Mouse (Mus musculus) CH12.LX (cell line): ENCODE data around the gene Dnhd1. TPM values are rescaled to one million over a fixed set of nuclear protein-coding genes. Genes with fewer than 3 reads are reported as not detected.
A peak's percentile ranks its signal among the peaks of the same experiment; 100 is the strongest.

ENCODE experiments used
- DNase-seq: peaks from one replicate; pipeline ENCODE4 v3.0.0-alpha.2; 2013; ENCODE audit errors: extremely low read depth
- H3K27ac ChIP-seq: 2 replicates; pipeline ENCODE4 v1.5.1; 2012; ENCODE audit warnings: low read depth, mild to moderate bottlenecking, control low read depth, moderate library complexity; ENCODE audit not compliant: insufficient read depth
- H3K27me3 ChIP-seq: replicated peaks from 2 replicates; pipeline ENCODE3; 2012; ENCODE audit warnings: inconsistent platforms
- H3K36me3 ChIP-seq, 2 experiments: replicated peaks in 1 of 2; 2 replicates each; pipeline versions ENCODE3 to v1.6.1; 2012; ENCODE audit warnings: inconsistent platforms in 1 of 2, low read length in 1 of 2, mild to moderate bottlenecking in 1 of 2, mixed read lengths in 1 of 2, moderate library complexity in 1 of 2; ENCODE audit not compliant: control insufficient read depth in 1 of 2, insufficient read depth in 1 of 2
- H3K4me1 ChIP-seq, 2 experiments: 2 replicates each; pipeline ENCODE4 v1.6.1; 2012; ENCODE audit warnings: inconsistent platforms in 1 of 2, moderate library complexity in 1 of 2; ENCODE audit not compliant: insufficient read depth in 2 of 2, control insufficient read depth in 1 of 2
- H3K4me2 ChIP-seq: 2 replicates; pipeline ENCODE4 v1.6.1; 2012; ENCODE audit warnings: low read depth, mild to moderate bottlenecking, control low read depth; ENCODE audit not compliant: poor library complexity, insufficient read depth, severe bottlenecking
- H3K4me3 ChIP-seq, 3 experiments: fragments of 150-350 bp in 1 of 3; sonication (generic) in 1 of 3; replicated peaks in 1 of 3; 2 replicates each; pipeline versions ENCODE3 to v1.5.1; 2011 to 2012; ENCODE audit warnings: low read depth in 2 of 3, low read length in 2 of 3, mild to moderate bottlenecking in 2 of 3, moderate library complexity in 2 of 3, control low read depth in 1 of 3, improper control_type of control experiment in 1 of 3, inconsistent platforms in 1 of 3, mixed read lengths in 1 of 3; ENCODE audit not compliant: poor library complexity in 1 of 3
- H3K79me2 ChIP-seq: replicated peaks from 2 replicates; pipeline ENCODE4 v1.6.1; 2012; ENCODE audit warnings: mild to moderate bottlenecking, moderate library complexity; ENCODE audit not compliant: control insufficient read depth, poor library complexity, insufficient read depth, severe bottlenecking; ENCODE audit errors: extremely low read depth
- H3K9ac ChIP-seq: 2 replicates; pipeline ENCODE4 v1.6.1; 2012; ENCODE audit warnings: low read depth, mild to moderate bottlenecking, control low read depth, moderate library complexity; ENCODE audit not compliant: insufficient read depth
- H3K9me3 ChIP-seq: replicated peaks from 2 replicates; pipeline ENCODE3; 2012; ENCODE audit warnings: low read length, inconsistent platforms, mixed read lengths
- CHD1 ChIP-seq: IDR thresholded peaks from 2 replicates; pipeline ENCODE4 v1.6.1; 2012; ENCODE audit warnings: low read depth, low read length, improper control_type of control experiment, inconsistent platforms
- CTCF ChIP-seq, 2 experiments: IDR thresholded peaks in 1 of 2; conservative IDR thresholded peaks in 1 of 2; 2 replicates each; pipeline ENCODE4 v1.5.1; 2011 to 2012; ENCODE audit warnings: low read depth in 2 of 2, low read length in 2 of 2, improper control_type of control experiment in 1 of 2, inconsistent platforms in 1 of 2, mild to moderate bottlenecking in 1 of 2, moderate library complexity in 1 of 2
- EP300 ChIP-seq: IDR thresholded peaks from 2 replicates; pipeline ENCODE4 v1.6.1; 2011; ENCODE audit warnings: low read length, improper control_type of control experiment
- ETS1 ChIP-seq: conservative IDR thresholded peaks from 2 replicates; pipeline ENCODE4 v1.6.1; 2012; ENCODE audit warnings: low read depth, mild to moderate bottlenecking, inconsistent platforms, low read length, improper control_type of control experiment, moderate library complexity
- HCFC1 ChIP-seq: IDR thresholded peaks from 2 replicates; pipeline ENCODE4 v1.6.1; 2012; ENCODE audit warnings: low read depth, mild to moderate bottlenecking, inconsistent platforms, low read length, improper control_type of control experiment
- JUN ChIP-seq: IDR thresholded peaks from 2 replicates; pipeline ENCODE4 v1.6.1; 2011; ENCODE audit warnings: low read depth, mild to moderate bottlenecking, low read length, improper control_type of control experiment, moderate library complexity; ENCODE audit not compliant: insufficient read depth
- MAX ChIP-seq: IDR thresholded peaks from 2 replicates; pipeline ENCODE4 v1.6.1; 2011; ENCODE audit warnings: low read length, improper control_type of control experiment
- MXI1 ChIP-seq: IDR thresholded peaks from 2 replicates; pipeline ENCODE4 v1.6.1; 2011; ENCODE audit warnings: mild to moderate bottlenecking, low read depth, low read length, improper control_type of control experiment
- POLR2AphosphoS2 ChIP-seq: IDR thresholded peaks from 2 replicates; pipeline ENCODE4 v1.6.1; 2011; ENCODE audit warnings: low read depth, low read length, improper control_type of control experiment
- RAD21 ChIP-seq: IDR thresholded peaks from 2 replicates; pipeline ENCODE4 v1.6.1; 2011; ENCODE audit warnings: low read depth, mild to moderate bottlenecking, low read length, improper control_type of control experiment, moderate library complexity
- SIN3A ChIP-seq: IDR thresholded peaks from 2 replicates; pipeline ENCODE4 v1.6.1; 2012; ENCODE audit warnings: low read length, improper control_type of control experiment, inconsistent platforms
- TBP ChIP-seq: conservative IDR thresholded peaks from 2 replicates; pipeline ENCODE4 v1.6.1; 2011; ENCODE audit warnings: low read depth, low read length, improper control_type of control experiment
- TCF12 ChIP-seq: IDR thresholded peaks from 2 replicates; pipeline ENCODE4 v1.6.1; 2014; ENCODE audit warnings: low read depth, mild to moderate bottlenecking, inconsistent platforms, low read length, improper control_type of control experiment
- USF2 ChIP-seq: conservative IDR thresholded peaks from 2 replicates; pipeline ENCODE4 v1.6.1; 2011; ENCODE audit warnings: low read depth, low read length, improper control_type of control experiment
- ZMIZ1 ChIP-seq: IDR thresholded peaks from 2 replicates; pipeline ENCODE4 v1.6.1; 2012; ENCODE audit warnings: low read depth, mild to moderate bottlenecking, inconsistent platforms, low read length, improper control_type of control experiment
- dilution Hi-C: fragments of 300-500 bp; cut with MboI; formaldehyde crosslinking; loops from 2 replicates; pipeline ENCODE4 v1.14.3; 2020; ENCODE audit warnings: low sequenced_read_pairs; ENCODE audit not compliant: extremely low pct_unique_long_range_greater_than_20kb, extremely low pct_ligation_motif_present
- in situ Hi-C: fragments of 300-500 bp; cut with MboI; formaldehyde crosslinking; loops from 3 replicates; pipeline ENCODE4 v1.14.3; 2019; ENCODE audit warnings: low sequenced_read_pairs, low pct_ligation_motif_present, low pct_unique_long_range_greater_than_20kb, mixed read lengths
- polyA plus RNA-seq: library from polyadenylated mRNA; unstranded; fragments of >175 nt; gene quantifications from 2 replicates; pipeline ENCODE4 v1.2.1, GENCODE M21; 2012; ENCODE audit warnings: low read depth; ENCODE audit not compliant: insufficient read length
- total RNA-seq, 2 experiments: library from RNA; depleted of rRNA; stranded (reverse); fragments of 300-350 nt in 1 of 2; fragments of >200 nt in 1 of 2; gene quantifications; 2 replicates each; pipeline ENCODE4 v1.2.3; 2012 to 2014

Gene Dnhd1
- total and polyA plus RNA-seq, 3 experiments = 0.08 to 0.41 (median 0.23) TPM

DNA sequence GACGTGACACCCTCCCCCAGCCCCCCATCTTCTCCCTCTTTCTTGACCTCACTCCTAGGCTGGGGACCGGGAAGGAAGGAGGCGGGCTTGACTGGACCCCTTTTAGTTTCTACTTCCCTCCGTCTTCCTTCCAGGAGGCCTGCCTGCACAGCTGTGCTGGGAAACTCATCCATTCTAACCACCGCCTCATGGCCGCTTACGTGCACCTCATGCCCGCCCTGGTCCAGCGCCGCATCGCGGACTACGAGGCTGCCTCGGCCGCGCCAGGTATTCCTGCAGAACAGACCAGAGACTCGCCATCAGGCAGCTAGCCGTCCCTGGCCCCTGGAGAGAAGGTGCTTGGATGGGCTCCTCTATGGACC, 9.8 kb upstream of the Dnhd1 start:
- dilution Hi-C loops = no loop called here
- Histone ChIP-seq H3K9ac (peak overlapping the region; percentile 75), H3K79me2 (peaks cover 17% of the 10 kb centered on the region; the same call in 1 of the 2 replicates), H3K4me1 (peaks cover 7 to 39% of the 10 kb centered on the region in 2 experiments; a peak in 3 of 4 replicates), H3K4me2 (peak overlapping the region; percentile 82), H3K9me3 (no peaks in the 10 kb centered on the region), H3K4me3 (peak overlapping the region; percentile 91 to 99 (median 93)), H3K36me3 (peaks cover 18 to 71% of the 10 kb centered on the region in 2 experiments), H3K27me3 (no peaks in the 10 kb centered on the region), H3K27ac (peak overlapping the region; percentile 27; the same call in 1 of the 2 replicates)
- 0 out of 2 replicates have a peak, but pooled peaks have one; percentile 26 for TF ChIP-seq TCF12
- no peak for TF ChIP-seq SIN3A
- no peak for DNase-seq
- in situ Hi-C loops = loop anchor here (10.0 kb wide), 1 partner anchor 164 kb away; no protein-coding TSS in a partner anchor

DNA sequence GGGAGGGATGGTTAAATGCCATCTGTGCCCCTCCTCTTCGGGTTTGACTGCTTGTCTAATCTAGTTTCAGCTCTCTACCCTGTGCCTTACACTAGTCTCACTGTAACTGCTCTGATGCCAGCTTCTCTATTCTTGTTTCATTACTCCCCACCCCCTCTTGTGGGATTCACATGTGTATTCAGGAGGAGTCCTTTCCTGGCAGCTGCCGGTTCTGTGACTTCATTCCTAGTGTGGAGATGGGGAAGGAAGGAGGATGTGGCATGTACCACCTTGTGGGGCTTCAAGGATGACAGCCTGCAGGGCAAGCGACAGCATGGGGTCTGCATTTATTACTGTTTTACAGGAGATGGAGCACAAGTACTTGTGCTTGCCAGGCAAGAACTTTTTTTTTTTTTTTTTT, 8.7 kb upstream of the Dnhd1 start:
- Histone ChIP-seq H3K4me2 (peak overlapping the region; percentile 82; the same call in 1 of the 2 replicates), H3K9ac (no peak overlapping the region), H3K4me3 (no peak overlapping the region), H3K4me1 (peaks cover 7 to 39% of the 10 kb centered on the region in 2 experiments; a peak in 3 of 4 replicates), H3K27ac (no peak overlapping the region), H3K79me2 (peaks cover 17% of the 10 kb centered on the region; the same call in 1 of the 2 replicates), H3K27me3 (no peaks in the 10 kb centered on the region), H3K9me3 (no peaks in the 10 kb centered on the region), H3K36me3 (peaks cover 8 to 67% of the 10 kb centered on the region in 2 experiments)
- DNase-seq = no peak
- in situ Hi-C loops (loop anchor here (10.0 kb wide), 1 partner anchor 163 kb away; no protein-coding TSS in a partner anchor), dilution Hi-C loops (no loop called here)
- TF ChIP-seq JUN (no peak), MAX (no peak), EP300 (no peak), HCFC1 (no peak), ETS1 (no peak), USF2 (no peak), CHD1 (no peak), MXI1 (no peak), TBP (no peak), POLR2AphosphoS2 (no peak), CTCF (conservative IDR thresholded peaks at IDR 0.05 in 1 of 2, IDR thresholded peaks at IDR 0.05 in 1 of 2; ENCODE audit: low read depth in 2 of 2, low read length in 2 of 2) (no peak), RAD21 (no peak), ZMIZ1 (no peak)
